Mouse (Mus musculus) thymus, postnatal 14 days (tissue): ENCODE data around the gene Gm16181.
"Not testable (repeated sequence)": the region's sequence is repeated elsewhere in the genome, so short reads cannot be mapped to it uniquely, and the experiment has no call there.

Experiments
- DNase-seq: peaks from one replicate; pipeline ENCODE4 v3.0.0; 2021

Gm16181 gene

DNA sequence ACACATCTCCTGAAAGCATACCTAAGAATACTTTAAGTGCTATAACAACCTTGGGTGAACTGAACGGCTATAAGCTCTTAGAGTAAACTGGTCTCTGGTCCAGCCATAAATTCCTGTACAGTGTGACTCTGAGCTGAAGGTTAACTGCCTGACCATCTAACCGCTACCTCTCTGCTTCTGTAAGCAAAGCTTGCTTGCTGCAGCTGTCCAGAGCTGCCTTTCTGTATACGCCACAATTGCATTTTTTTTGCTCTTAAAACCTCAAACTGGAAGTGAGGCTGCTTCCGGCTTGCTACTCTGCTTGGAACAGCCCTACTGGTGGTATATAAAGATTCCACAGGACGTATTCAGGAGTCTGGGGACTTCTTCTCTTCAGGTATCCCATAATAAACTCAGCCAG is 12.0 kb downstream of the Gm16181 start:
- DNase-seq: peak; percentile 70

DNA sequence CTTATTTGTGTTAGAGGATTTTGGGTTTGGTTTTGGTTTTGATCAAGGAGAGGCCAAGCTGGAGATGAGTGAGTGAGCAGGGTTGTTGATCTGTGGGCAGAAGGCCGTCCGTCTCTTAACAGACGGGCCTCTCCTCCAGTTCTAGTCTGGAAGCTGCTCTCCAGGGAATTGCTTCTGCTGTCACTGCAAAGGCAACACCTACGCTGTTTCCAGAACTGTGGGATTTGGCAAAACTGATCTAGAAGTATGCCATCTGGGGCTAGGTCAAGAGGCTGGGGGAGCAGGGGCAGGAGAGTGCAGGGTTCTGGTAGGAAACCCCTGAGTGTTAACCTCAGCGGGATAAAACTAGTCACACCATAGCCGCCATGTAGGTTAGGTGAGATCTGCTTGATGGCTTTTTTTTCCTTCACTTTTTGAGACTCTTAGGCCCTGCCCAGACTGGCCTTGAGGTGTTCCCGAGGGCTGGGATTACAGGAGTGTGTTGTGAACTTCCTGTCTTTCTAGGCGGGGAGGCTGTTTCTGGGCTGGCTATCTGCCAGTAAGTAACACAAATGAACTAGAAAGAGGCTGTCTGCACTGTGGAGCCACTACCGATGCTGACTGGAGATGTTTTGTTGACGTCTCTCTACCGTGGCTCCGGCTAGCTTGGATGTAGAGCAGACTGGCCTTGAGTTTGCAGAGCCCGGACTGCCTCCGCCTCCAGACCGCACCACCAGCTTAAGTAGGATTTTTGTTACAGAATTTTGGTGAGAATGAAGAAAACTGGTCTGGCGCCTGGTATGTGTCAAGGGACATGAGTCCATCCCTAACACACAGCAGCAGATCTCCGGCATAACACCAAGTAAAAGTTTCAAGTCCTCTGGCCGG is 12.7 kb downstream of the Gm16181 start, which contains the start of gene Atp6v1g2:
Gene Atp6v1g2, plus strand, starts transcription at position 547 of the 867 bp plus-strand sequence.
- no peak for DNase-seq

DNA sequence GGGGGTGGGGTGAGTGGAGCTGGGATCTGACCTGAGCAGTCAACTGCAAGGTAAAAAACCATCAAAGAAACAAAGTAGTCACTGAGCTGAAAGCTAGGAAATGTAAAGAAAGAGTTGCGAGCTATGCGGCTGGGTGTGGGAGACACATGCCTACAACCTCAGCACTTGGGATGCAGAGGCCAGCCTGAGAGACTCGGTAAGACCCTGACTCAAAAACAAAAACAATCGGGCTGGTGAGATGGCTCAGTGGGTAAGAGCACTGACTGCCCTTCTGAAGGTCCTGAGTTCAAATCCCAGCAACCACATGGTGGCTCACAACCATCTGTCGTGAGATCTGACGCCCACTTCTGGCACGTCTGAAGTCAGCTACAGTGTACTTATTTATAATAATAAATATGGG is 13.5 kb downstream of the Gm16181 start:
- DNase-seq: not testable (repeated sequence)

GRCm38 (mm10) chr17:35234903-35235302 is 14.3 kb downstream of the Gm16181 start:
- DNase-seq: peak; percentile 61

DNA sequence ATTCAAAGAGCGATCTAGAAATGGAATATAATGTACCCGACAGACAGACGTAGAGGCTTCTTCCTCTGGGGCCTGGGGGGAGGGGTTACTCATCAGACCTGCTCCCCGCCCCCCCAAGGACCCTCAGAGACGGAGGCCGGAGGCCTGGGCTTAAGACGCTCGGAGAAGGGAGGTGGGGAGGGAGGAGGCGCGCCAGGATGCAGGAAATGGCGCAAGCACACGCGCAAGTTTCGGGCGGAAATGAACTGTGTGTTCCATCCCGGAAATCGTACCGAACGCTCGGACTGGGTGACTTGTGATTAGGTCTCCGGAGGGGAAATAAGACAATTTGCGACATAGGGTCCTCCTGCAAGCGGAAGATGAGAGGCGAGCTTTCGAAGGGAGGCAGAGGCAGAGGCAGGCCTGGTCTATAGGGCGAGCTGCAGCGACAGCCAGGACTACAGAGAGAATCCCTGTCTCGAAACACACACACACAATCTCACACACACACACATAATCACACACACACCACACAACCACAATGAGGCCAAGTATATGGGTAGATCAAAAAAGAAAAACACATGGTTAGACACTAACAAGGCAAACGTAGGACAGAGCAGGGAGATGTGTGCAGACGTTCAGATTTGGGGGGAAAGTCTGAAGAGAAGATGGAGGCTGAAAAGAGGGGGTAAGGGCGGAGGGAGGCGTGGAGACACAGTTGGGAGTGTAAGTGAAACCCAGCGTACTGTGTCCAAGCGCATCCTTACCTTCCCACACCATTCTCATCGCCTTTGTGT is 15.2 kb downstream of the Gm16181 start, which contains the start of gene Nfkbil1:
Gene Nfkbil1, minus strand, starts transcription at position 179 of the 776 bp plus-strand sequence.
- DNase-seq: peak; percentile 91

DNA sequence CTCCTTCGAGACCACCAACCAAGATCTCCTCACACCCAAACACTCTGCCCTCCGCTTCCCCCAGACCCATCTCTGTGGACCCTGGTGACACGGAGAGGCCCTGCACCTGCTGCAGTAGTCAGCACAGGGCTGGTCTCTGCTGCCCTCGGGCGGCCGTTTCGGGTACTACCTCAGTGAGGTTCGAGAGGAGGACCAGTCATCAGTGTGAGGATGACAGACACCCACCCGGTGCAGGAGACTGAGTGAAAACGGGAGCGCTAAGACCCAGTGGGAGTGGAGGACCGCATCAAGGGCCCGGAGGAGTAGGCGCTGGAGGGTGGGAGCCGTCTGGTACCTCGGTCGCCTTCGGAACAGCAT is 15.7 kb downstream of the Gm16181 start:
- DNase-seq: peak; percentile 99

- no peak for DNase-seq
These were observed 16.4 kb downstream of the Gm16181 start for GRCm38 (mm10) chr17:35236996-35237395.

DNA sequence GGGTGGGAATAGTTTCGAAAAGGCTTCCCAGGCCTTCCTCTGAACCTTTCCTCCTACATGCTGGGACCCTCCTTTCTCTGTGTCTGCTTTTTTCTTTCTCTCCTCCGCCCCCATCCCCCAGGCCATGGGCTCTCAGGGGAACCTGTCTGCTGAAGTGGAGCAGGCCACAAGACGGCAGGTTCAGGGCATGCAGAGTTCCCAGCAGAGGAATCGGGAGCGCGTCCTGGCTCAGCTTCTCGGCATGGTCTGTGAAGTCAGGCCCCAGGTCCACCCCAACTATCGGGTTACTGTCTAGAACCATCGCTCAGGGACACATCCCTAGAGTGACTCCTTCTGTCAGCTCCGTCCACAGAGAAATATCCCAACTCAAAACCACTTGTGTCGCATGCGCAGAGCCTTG is 16.9 kb downstream of the Gm16181 start:
- DNase-seq: no peak

GRCm38 (mm10) chr17:35239700-35240099 is 19.1 kb downstream of the Gm16181 start:
- DNase-seq: no peak

- peak; percentile 39 for DNase-seq
These were observed 20.0 kb downstream of the Gm16181 start for GRCm38 (mm10) chr17:35240384-35241304.

DNA sequence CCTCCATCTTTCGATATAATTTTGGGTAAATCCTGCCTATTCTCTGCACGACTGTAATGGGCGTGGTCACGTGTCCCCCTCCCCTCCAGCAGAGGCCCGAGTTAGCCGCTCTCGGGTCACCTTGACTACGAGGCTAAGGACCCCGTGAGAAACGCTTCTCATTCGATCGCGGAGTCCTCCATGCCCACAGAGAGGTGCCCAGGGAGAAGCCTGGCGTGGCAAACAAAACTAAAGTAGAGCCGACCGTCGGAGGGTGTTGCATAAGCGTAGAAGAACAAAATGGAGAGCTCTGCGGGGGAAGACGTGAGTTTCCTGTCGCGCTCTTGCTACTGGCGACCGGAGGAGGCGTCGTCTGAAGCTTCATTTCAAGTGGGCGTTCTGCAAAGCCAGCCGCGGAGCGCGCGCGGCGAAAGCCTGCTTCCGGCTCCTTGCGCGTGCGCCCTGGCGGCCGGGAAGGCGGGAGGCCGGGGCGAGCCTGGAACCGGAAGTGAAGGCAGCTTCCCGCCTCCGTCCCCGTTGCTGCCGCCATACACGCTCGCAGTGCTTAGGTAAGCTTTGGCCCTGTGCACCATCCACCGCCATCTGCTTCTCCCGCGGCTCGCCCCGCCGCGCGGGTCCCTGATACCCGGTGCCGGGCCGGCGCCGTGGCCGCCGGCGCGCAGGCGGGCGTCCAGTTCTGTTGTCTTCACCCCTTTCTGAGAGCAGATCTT is 20.8 kb downstream of the Gm16181 start, which contains the start of gene Ddx39b:
Gene Ddx39b, plus strand, starts transcription at position 442 of the 710 bp plus-strand sequence.
- peak; percentile 97 for DNase-seq

GRCm38 (mm10) chr17:35242015-35242941 is 21.6 kb downstream of the Gm16181 start:
- DNase-seq: peak; percentile 64

GRCm38 (mm10) chr17:35243086-35243485 is 22.5 kb downstream of the Gm16181 start:
- peak; percentile 49 for DNase-seq

DNA sequence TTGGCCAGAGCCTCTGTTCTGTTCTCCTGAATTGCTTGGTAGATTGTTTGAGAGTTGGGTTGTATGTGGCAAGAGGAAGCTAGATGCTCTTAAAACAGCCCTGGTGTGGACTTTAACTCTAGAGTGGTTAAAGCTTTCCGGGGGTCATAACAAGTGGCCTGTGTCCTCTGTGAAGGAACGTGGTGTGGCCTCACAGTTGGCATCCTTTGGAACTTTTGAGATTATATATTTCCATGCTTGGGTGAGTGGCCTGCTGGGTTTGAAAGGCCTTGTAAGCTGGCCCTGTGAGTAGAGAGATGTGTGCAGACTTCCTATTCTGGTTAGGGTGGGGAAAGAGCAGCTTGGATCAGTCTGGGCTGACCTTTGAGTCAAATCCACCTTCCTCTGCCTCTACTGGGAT is 24.4 kb downstream of the Gm16181 start:
- no peak for DNase-seq

DNA sequence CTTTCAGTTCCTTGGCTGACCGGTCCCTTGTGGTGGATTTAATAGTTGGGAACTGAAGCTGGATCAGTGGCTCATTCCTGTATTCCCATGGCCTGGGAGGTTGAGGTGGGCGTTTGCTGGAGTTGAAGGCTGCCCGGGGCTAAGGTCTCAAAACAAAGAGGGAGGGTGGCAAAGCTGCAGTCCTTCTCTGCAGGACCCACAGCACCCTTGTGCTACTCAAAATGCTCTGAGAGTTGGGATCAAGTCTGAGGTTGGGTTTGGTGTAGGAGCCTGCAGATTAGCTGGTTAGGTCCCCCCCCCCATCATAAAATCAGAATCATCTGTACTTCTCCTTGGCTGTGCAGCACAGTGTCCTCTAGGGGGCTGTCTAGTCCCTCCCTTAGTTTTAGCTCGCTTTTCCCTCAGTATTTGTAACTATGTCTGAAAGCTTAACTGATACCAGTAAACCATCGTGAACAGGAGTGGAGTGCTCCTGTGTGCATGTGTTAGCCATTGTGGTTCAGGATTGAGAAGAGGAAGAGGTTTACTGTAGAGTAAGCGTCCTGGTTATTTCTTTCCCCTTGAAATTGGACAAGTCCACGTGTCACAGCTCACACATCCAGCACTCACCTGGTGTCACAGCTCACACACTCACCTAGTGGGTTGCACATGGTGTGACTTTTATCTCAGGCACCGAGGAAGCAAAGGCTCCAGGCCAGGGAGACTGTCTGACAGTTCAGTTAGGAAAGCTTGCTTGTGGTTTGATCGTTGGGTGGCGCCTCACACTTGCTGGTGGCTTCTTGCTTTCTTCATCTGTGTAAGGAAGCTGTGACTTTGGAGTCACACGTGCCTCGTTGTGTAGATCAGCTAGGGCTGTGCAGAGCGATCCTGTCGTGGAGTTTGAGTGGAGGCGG is 25.3 kb downstream of the Gm16181 start:
- peak; percentile 47 for DNase-seq

- no peak for DNase-seq
These were observed 26.5 kb downstream of the Gm16181 start for GRCm38 (mm10) chr17:35247144-35247543.

DNA sequence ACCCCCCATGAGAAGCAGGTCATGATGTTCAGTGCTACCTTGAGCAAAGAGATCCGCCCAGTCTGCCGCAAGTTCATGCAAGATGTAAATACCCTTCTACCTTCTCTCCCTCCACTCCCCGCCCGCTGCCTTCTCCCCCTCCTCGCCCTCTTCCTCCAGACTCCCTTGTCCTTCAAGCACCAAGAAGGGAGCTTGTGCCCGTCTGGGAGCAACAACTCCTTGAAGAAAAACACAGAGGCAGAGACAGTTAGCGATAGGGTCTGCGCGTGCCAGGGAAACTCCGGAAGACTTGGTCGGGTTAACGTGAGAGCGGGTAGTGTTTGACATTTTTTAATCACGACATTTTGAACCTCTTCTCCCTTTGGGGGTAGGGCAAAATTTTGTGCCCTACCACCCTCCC is 28.4 kb downstream of the Gm16181 start:
- DNase-seq: no peak

GRCm38 (mm10) chr17:35249451-35250197 is 29.0 kb downstream of the Gm16181 start:
- DNase-seq: no peak
